Mouse (Mus musculus) cerebellum, adult (tissue): ENCODE data around the gene A4gnt.

Source experiments
- ATAC-seq: cut with Nextera tagmentation; 2 replicates; pipeline ENCODE4 v1.9.2; 2017; ENCODE audit warnings: mild to moderate bottlenecking, moderate library complexity, mixed read lengths; ENCODE audit not compliant: insufficient number of reproducible peaks, low FRiP score, low TSS enrichment

Gene A4gnt

DNA sequence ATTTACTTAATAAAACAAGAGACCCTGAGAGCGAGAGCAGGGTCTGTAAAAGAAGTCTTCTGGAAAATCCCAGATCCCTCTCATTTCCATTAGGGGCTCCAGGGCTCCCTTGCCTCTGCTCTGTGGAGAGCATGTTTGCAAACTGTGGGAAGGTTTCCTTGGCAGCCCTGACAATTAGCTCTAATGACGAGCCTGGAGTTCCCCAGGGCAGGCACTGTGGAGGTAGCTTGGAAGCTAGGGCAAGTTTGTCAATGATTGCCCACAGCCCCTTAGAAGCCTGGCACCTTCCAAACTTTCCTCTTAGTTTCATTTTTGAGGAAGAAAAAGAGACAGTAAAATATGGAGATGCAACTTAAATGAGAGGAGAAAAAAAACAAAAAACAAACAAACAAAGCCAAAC is 19.5 kb downstream of the A4gnt start:
- ATAC-seq = no peak

DNA sequence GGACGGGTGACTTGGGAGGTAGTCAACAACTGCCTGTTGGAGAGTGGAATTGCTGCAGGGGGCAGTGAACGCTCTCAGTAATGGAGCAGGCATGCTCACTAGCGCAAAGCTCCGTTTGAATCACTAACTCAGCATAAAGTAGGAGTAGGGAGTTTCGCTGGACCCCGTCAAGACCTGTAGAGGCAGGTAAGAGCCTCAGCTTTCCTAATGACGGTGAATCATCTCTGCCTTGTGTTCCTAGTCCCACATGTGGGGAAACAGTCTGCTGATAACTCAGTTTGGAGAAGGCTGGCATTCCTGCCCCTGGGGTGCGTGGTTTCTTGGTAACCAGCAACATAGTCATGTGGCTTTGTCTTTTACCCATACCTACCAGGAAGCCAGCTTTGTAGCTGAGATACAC is 20.0 kb downstream of the A4gnt start:
- no peak for ATAC-seq

DNA sequence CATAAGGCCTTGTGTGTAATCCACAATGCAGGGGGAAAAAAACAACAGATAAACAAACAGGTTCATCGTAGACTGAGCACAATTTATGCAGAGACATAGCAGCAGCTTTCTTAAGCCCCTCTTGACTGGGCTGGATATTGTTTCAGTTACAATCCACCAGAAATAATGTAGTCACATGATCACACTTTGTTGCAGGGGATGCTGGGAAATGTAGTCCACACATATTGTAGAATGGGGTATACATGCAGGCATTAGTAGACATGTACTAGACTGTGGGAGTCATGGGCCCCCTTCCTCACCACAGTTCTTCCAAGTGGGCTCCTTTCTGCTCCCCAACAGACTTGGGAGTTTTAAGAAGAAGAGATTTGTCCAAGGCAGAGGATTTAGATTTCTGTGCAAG is 24.5 kb downstream of the A4gnt start:
- no peak for ATAC-seq

DNA sequence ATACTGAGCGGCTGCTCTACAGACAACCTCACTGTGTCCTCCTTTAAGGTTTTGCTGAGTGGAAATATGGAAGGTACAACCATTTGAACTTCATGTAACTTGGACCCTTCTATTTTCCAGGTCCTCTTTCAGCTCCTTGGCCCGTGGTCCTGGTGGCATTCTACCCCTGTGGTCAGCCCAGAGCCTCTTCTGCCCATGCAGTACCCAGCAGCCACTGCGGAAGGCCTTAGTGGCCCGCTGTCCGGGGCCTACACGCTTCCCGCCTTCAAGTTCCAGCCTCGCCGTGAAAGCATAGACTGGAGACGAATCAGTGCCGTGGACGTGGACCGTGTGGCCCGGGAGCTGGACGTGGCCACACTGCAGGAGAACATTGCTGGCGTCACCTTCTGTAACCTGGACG is 24.9 kb downstream of the A4gnt start:
- ATAC-seq = no peak

- no peak for ATAC-seq
Measured at GRCm38 (mm10) chr9:99637736-99638135, 25.4 kb downstream of the A4gnt start.

DNA sequence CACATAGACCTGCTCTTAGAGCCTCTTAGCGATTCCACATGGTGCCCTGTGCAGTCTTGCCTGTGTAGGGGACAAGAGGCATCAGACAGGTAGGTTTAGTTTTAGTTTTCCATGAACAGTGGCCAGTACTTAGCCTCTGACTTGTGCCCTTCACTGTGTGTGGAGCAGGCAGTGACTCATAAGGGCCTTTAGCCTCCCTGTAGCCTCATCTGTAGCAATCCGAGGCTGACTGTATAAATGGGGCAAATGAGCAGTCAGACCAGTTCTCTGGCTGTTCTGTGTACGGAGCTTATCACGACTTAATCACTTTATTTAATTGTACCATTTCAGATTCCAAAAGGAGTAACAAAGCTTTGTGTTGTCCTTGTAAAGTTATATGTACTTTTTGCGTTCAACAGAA is 27.7 kb downstream of the A4gnt start:
- no peak for ATAC-seq

DNA sequence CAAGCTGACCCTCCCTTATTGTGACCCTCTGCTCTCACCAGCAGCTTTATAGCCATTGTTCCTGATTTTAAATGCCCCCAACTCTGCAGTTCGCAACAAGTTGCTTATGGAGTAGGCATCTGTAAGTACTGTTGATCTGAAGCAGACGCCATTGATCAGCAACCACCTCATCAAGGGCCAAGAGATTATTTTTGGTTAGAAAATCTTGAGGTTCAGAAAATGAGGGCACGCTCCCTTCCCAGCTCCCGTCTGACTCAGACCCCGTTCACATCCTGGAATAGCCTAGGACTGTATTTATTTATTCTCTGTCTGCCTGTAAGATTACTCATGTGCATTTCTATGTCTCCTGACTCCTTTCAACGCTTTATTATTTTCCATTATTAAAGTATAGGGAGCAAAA is 33.1 kb downstream of the A4gnt start:
- no peak for ATAC-seq

DNA sequence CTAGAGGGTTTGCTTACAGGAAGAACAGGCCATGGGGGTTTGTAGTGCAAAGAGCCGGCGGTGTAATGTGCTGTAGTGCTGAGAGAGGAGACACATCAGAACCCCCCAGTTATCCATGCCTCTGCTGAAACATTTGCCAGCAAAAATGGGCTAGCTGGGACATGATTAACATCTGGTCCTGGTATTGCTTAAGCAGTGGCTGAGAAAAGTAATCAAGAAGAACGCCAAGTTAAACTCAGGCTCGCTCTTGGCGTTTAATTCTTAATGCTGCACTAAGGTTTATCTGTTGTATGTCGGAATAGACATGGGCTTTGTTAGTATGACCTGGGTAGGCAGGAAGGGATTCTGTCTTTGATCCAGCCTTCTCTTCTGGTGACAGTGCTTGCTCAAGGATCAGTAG is 33.8 kb downstream of the A4gnt start:
- no peak for ATAC-seq

GRCm38 (mm10) chr9:99660756-99661155 is 48.5 kb downstream of the A4gnt start:
- ATAC-seq = no peak

DNA sequence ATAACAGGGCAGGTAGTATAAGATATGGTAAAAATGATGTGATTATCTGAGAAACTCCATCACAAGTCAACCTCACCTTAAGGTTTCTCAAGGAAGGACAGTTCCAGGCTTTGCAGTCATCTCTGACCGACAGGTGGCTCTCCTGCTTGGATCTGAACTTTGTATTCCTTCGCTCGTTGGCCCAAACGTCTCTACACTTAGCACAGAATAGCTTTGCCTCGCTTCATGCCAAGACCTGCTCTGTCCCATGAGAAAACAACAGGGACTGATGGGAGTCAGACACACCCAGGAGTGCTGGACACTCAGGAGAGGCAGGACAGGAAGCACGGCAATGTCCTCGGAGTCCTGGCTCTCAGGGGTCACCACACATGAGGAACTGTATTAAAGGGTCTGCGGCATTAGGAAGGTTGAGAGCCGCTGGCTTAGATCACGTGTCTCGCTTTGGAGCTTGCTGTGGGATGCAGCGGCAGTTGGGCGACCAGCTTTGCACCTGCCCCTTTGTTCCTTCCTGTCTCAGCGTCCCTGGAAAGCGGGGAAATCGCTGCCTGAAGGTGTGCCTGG is 49.4 kb downstream of the A4gnt start:
- ATAC-seq = no peak

DNA sequence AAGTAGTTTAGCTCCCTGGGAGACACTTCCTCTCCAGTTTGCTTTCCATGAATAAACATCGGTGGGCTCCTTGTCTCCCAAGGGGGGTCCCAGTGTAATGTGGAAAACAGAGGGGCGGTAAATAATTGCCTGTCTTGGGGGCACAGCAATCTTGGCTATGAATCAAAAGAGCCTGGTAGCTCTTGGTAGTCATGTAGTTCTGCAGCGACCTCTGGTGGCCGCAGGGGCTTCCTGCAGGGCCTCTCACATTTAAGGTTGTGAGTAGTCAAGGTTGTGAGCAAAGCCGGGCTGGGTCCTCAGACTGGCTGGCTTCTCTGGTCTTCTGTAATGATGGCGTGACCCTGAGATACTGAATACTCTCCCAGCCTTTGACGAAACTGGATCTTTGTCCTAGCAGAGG is 50.1 kb downstream of the A4gnt start:
- ATAC-seq = no peak

DNA sequence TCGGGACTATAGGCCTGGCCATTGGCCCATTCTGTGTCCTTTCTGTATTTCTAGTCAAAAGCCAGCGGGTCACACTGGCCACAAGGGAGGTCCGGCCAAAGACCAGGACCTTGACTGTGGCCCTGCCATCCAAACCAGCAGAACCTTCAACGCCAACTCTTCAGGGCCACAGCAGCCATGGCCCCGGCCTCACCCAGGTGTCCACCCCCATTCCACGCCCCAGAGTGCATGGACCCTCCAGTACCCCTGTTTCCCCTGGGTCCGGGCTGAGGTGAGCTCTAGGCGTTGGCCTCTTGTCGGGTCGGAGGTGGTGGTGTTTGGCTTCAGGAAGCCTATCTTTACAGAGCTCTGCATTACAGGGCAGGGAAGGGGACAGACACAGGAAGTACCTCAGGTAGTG is 50.6 kb downstream of the A4gnt start:
- no peak for ATAC-seq

- ATAC-seq = no peak
Measured at GRCm38 (mm10) chr9:99667596-99667995, 55.3 kb downstream of the A4gnt start.

DNA sequence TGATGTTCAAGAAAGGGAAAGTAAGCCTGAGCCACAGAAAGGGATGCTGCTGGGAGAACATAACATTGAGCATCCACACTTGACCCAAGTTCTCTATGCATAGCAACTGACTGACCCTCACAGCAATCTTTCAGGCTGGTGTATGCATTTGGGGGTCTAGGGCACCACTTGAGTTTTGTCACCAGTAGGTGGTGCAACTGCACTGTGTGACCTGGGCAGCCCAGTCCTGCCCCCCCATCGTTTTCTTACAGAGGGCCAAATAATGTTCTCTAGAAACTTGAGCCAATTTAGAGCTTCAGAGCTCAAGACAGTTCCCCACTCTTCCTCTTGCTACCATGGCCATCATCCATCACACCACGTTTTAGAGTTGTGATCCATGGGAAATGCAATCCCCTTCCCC is 59.3 kb downstream of the A4gnt start:
- no peak for ATAC-seq
